Mouse (Mus musculus): Measurements from ENCODE around the gene Mau2.
"Not testable (repeated sequence)": the region's sequence is repeated elsewhere in the genome, so short reads cannot be mapped to it uniquely, and the experiment has no call there.

Gene Mau2

DNA sequence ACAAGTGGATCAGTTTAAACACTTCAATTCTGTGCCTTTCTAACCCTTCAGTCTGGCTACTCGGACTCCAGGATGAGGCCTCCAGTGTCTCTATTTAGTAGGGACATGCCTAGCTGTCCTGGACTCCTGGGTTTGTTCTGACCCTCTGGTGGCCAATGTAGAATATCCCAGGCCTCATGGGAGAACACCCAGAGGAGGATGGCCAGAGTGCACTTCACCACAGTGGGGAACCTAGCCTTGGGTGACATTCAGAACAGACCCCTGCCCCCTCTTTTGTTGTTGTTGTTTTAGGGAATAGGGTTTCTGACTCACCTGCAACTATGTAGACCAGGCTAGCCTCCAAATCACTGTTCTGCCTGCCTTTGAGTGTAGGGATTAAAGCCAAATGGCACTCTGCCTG lies 27.5 kb downstream of the Mau2 start:
- DNase-seq, result no peak

DNA sequence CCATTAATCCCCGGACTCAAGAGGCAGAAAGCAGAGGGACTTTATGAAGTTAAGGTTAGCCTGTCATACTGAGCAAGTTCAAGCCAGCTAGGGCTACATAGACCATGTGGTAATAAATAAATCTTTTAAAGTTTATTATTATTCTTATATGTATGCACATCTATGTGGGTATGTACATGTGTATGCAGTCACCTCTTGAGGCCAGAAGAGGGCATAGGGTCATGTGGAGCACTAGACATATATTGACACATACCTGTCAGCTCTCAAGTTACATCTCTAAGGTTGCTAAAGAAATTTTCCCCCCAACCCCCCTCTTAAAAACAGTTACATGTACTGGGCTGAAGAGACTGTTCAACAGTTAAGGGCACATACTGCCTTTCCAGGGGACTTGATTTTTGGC lies 29.8 kb downstream of the Mau2 start:
- DNase-seq, result no peak

DNA sequence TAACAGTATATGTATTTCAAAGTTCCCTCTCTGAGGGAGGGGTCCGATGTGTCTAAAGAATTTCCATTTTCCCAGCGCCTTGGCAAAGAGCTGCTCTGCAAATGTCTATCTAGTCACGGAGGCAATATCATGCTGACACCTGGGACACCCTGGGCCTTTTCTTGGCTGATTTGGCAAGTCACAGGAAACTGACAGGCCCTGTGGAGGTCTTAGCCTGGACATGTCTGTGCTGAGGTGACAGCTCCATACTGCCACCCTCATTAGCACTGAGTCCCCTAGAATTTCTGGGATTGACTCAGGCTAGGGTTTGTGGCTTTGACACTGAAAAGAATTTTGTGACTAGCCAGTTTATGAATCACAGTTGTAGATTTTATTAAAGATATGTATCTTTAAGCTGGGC lies 30.2 kb downstream of the Mau2 start:
- DNase-seq, result no peak

DNA sequence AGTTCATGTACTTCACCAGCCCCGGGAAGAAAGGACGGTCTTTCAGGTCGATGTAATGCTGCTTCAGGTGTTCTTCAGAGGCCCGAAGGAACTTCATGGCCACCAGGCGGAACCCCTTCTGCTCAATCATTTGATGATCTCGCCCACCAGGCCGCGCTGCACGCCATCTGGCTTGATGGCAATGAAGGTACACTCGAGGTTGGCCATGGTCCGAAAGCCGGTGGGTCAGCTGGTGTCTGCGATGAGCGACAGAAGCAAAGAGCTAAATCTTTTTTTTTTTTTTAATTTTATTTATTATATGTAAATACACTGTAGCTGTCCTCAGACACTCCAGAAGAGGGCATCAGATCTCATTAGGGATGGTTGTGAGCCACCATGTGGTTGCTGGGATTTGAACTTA lies 31.7 kb downstream of the Mau2 start:
- not testable (repeated sequence) for DNase-seq

DNA sequence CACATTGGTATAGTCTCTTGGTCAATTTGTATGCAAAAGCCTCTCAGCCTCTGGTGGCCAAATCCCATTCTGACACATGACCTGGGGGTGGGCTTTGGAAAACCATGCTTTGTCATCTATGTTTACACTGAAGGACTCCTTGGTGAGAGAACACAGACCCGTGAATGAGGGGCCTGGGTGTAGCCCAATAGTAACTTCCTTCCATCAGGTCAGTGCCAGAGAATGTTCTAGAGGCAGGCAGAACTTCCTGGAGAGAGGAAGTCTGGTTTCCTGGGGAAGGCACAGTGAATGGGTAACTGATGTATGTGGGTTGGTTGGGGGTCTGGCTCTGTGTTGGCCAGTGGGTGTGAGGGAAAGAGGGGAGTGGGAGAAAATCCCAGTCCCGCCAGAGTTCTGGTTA lies 37.4 kb downstream of the Mau2 start:
- DNase-seq, result peak; percentile 71

DNA sequence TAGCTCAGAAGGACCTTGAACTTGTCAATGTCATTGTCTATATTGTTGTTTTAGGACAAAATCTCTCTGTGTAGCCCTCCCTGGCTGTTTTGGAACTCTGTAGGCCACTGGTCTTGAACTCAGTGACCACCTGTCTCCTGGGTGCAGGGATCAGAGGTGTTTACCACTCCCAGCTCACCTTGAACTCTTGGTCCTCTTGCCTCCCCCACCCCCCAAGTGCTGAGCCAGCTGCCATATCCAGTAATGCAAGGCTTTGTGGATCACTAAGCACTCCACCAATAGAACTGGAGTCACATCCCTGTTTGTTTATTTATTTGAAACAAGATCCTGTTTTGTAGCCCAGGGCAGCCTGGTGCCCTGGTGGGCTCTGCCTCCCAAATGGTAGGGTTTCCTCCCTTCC lies 38.2 kb downstream of the Mau2 start:
- no peak for DNase-seq

DNA sequence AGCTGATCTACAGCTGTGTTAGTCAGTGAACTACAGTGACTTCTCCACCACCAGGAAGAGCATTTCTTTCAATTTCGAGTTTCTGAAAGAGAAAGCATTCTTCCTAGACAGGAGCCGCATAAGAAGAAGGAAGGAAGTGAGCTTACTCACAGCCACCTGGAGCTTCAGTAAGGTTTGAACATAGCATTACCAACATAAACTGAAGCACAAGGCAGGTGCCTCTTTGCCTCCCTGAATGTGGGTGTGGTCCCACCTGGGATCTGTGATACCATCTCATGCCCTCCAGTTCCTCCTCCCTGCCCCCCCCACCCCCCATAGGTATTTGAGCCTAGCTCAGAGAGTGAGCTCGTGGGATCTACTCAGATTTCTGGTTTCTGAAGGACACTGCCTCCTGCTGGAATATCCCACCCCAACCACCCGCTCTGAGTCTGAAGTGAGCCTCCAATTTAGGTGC lies 39.3 kb downstream of the Mau2 start:
- DNase-seq, result no peak

DNA sequence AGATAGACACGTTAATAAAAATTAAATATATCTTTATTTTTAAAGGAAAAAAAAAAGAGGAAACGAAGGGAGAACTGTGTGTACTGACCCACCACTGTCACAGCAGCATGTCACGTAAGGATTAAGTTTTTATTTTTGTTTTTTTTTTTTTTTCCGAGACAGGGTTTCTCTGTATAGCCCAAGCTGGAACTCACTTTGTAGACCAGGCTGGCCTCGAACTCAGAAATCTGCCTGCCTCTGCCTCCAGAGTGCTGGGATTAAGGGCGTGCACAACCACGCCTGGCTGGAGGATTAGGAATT lies 40.7 kb downstream of the Mau2 start:
- not testable (repeated sequence) for DNase-seq

DNA sequence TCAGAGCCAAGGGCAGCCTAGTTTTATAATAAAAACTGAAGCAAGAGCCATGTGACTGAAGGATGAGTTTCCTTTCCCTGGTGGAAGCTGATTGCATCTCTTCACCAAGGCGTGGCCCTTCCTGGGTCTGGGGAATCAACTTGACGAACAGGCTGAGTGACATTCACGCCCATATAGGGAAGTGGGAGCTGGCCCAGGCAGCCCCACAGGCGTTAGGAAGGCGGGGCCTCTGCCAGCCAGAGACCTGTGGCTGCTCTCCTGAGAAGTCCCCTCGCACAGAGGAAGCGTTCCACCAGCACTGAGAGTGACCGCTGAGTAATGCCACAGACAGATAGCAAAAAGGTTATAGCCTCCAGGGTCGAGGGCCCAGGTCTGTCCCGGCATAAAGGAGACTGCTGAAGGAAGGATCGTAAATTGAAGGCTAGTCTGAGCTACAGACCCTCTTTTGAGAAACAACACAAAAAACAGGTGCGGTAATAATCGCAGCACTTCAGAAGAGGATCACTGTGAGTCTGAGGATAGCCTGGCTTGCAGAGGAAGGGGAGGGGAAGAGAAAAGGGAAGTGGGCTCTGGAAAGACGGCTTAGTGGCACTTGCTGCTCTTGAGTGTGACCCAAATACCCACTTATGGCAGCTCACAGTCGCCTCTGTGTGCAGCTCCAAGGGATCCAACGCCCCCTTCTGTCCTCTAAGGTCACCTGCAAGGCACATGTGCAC lies 41.2 kb downstream of the Mau2 start:
- DNase-seq, result peak; percentile 86

DNA sequence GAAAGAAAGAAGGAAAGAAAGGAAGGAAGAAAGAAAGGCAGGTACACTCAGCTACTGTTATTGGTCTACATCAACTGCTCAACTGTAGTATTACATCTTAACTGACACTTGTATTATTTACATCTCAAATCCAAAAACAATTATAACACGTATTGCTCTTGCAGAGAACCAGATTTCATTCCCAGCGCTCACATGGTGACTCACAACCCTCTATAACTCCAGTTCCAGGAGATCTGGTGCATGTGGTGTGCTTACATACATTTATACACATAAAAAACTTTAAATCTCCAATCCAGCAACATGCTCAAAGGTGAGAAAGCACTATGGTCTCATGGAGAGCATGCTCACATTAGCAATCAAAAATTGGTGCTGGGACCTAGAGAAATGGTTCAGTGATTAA lies 42.3 kb downstream of the Mau2 start:
- DNase-seq, result no peak

DNA sequence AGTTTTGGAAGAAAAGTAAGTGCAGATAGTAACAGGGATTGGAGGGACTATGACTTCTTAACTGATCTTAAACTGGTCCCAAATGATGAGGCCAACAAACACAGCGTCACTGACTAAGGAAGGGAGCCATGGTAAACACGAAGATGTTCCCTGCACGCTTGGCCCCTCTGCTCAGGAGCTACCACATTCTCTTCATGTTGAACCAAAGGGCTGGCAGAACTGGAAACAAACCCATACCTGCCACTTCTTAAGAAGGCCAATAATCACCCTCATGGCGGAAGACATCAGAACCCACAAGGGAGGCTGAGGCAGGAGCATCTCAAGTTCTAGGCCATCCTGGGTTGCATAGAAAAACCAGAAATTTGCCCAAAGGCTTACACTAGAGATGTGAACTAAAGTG lies 43.3 kb downstream of the Mau2 start:
- DNase-seq, result no peak

DNA sequence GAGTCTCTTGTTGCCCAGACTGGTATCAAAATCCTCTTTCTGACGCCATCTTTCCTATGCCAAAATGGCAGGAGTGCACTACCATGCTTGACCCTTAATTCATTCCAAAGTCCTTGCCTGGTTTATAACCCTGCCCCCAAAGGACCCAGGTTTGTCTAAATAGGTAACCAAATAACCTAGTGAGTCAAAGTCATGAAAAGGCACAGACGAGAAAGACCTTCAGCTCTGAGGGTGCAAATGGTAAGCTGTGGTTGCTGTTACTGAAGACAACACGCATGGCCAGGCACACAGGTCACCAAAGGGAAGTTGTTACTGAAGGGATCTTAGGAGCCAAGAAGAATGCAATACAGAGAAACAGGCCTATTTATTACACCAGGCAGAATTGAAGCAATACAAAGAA lies 43.8 kb downstream of the Mau2 start:
- no peak for DNase-seq

DNA sequence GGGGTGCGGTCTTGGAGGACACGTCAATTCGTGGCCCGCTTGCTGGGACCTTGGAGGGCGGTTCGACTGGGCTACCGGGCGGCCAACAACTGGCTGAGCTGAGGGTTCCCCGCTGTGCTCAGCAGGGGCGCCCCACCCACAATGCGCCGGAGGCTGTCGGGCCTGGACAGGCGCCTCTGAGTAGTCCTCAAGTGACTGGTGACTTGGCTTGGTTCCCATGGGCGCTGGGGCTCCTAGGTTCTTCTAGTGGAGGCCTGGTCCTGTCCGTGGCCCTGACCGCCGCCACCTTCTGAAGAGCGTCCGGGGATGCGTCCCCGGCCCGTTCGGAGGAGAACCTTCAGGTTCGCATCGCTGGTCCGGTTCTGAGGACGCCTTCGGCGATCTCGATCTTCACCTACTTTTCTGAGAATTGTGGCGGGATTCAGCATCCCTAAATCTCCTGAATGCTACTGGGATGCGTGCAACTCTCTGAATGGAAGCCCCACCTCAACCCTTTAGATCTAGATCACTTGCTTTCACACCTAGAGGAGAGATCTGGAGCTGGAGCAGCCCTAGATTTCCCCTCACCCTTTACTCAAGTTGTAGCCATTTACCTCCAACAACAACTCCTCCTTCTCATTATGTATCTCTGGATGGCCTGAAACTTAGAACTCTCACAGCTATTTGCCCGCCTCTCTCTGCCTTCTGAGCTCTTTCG lies 45.8 kb downstream of the Mau2 start:
- DNase-seq, result no peak

DNA sequence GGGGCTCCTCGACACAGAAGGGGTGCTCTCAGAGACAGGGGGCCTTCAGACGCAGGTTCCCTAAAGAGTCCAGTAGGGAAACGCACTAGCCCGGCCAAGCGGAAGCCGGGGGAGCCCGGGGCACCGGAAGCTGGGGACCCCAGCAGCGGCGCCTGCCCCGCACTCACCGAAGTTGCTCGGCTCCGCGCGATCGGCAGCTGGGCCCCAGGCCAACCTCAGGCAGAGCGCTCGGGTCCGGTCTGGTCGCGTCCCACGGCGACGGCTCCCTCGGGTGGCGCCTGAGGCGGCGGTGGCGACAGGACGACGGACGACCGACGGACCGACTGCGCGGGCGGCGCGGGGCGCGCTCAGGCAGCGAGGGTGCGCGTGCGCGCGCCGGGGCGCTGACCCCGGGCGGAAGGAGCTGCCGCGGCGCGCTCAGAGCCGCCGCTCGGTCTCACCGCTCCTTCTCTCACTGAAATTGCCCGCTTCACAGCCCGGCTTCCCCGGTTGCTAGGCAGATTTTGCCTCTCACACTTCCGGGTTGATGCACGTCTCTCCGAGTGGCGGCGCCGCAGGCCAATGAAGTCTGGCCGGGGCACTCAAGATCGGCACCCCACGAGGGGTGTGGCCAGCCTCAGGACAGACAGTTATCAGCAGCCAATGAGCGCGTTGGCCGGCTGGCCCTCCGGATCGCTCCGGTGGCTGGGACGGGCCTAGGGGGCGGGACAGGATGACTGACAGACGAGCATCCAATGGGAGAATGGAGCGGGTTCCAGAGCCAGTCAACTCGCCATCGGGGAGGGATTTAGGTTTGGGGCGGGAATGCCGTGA lies 46.6 kb downstream of the Mau2 start, which contains the start of gene Gatad2a:
Gene Gatad2a (minus strand): TSS at position 609 of the 813 bp plus-strand sequence.
- DNase-seq, result peak; percentile 100

DNA sequence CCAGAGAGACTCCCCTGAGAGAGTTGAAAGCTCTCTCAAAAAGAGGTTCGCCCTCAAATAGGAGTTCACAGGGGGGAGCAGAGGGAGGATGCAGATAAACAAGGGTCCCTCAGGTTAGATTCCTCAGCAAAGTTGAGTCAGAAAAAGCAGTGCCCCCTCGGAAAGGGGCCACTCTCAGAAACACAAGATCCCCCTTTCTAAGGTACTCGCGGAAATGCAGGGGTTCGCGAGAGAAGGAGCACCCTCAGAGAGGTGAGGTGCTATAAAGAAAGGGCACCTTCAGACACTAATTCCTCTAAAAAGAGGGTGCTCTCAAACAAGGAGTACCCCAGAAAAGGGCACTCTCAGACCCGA lies 47.1 kb downstream of the Mau2 start:
- no peak for DNase-seq

DNA sequence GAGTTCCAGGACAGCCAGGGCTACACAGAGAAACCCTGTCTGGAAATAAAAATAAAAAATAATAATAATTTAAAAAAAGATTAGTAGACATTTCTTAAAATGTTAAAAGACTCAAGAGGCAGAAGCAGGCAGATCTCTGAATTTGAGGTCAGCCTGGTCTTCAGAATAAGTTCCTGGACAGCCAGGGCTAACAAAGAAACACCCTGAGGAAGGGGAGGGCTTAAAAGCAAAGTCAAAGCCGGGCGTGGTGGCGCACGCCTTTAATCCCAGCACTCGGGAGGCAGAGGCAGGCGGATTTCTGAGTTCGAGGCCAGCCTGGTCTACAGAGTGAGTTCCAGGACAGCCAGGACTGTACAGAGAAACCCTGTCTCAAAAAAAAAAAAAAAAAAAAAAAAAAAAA lies 53.6 kb downstream of the Mau2 start:
- DNase-seq, result not testable (repeated sequence)

DNA sequence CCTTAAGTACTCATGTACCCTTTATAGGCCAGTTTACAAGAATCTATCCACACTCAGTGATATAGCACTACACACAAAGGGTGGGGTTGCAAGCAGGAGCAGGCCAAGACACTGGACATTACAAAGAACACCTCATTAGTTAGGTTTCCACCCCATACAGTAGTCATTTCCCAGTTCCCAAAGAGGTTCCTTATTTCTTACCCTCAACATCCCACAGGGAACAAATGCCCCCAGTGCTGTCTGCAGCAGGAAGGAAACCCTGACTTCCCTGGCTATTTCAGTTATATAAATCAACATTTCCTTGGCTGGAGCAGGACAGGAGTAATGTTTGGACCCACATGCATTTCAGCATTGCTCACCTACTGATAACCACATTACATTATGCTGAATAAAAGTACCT lies 54.8 kb downstream of the Mau2 start:
- DNase-seq, result no peak

DNA sequence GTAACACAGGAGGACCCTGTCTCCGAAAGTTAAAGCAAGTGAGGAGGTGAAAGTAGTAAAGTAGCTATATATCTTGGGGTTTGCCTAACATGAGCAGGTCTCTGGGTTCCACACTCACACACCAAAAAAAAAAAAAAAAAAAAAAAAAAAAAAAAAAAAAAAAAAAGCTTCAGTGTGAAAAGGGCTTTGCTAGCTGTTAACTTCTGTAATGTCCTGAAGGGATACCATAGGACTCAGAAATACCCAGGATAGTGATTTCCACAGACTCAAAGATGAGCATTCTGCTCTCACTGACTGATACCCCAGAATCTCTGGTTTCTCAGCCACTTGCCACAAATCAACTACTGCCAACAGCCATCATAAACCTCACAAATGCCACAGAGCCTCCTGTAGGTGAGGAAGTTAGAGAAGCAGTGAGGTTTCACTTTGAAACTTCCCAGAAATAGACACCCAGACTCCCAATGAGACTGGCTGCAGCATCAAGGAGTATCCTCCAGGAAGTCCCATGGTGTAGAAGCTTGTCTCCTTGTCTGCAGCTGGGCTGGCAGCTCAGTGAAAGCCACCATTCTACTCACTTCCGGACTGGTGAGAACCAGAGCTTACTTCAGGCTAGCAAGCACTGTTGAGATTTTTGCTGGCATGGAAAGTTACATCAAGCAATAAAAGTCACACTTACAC lies 57.5 kb downstream of the Mau2 start:
- no peak for DNase-seq

DNA sequence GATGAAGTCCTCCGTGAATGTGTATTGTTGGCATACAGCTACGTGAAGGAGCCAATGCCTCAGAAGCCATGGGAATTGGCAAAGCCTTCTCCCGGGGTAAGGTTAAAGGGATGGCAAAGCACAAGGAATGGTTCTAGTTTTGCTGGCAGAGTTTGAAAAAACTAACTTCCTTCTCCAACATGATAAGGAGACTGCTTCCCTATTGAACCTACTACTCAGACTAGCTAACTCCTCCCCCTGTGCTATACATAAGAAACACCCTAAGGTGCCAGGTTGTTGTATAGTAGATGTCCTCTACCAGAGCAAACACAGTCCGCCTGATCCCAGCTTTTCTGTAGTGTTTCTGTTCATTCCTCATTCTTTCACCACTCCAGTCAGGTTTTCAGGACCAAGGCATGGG lies 64.1 kb downstream of the Mau2 start:
- DNase-seq, result no peak

DNA sequence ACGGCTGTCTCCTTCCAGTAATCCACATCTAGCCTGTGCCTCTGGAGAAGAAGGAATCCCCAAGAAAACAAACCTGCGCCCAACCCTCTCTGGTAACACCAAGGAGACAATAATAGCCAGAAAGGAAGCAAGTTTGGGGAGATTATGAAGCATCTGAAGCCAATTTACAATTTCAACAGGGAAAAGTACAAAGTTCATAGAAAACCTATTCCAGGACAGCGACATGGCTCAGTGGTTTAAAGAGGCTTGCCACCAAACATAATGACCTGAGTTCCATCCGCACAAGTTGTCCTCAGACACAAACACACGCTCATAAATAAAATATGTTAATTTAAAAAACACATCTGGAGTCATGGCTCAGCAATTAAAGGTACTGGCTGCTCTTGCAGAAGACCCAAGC lies 67.7 kb downstream of the Mau2 start:
- DNase-seq, result no peak

DNA sequence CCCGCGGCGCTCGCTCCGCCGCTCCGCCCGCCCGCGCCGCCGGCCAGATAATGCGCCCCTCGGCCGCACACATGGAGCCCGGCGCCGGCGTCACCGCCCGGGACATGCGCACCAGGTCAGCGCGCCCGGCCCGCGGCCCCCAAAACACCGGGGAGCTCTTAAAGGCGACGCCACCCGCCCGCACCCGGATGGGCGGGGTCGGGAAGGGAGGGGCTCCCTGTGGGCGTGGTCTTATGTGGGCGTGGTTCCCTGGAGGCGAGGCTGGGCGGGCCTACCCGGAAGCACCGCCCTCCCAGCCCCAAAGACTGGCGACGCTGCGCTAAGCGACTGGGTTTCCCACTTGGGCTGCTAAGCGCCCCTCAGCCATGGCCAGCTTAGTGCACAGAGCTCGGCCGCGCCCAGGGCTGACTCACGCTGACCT lies 68.3 kb downstream of the Mau2 start:
- DNase-seq, result peak; percentile 96

DNA sequence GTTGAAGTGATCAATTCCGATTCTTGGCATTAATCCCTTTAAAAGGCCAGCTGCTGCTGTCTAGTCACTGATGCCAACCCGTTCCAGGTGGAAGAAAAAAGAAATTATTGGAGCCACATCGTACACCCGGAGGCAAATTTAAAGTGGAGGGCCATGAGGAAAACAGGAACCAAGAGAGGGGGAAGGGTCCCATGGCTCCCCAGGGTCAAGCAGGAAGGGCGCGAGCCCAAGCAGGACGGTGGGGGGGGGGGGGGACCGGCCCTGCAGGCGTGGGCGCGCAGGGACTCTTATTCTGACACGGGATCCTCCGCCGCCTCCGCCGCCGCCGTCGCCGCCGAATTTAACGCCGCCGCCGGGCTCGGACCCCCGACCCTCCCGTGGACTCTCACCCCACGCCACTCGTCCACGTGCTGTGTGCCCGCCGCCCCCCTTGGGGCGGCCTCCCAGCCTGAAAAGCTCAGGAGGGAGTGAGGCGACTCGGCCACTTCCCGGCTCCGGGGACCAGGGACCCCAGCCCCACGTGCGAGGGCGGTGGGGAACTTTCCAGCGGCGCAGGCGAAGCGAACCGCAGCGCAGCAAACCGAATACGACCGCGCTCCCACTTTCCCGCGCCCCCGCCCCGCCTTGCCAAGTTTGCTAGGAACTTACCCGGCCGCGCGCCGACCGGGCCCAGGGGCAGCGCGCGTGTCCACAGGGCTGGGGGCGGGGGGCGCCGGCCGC lies 68.9 kb downstream of the Mau2 start:
- peak; percentile 53 for DNase-seq

DNA sequence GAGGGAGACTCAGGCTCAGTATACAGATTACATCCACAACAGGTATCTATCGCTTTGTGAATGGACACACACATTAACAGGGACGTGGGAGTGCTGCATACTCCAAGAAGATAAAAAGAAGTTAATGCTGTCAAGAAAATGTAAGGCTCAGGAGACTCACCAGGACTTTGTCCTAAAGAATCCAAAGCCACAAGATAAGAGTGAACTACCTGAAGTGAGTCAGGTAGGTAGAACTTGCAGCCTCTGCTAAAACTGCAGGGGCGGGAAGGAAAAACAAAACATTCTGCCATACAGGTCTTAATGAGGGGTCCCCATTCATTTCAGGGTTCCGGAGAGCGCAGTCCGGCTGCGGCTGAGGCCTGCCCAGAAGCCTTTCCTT lies 69.5 kb downstream of the Mau2 start:
- DNase-seq, result no peak
